Mouse (Mus musculus) right cerebral cortex, postnatal 25 days (tissue): ENCODE measurements around the gene Eif2s3x.
"Not testable (repeated sequence)": the region's sequence is repeated elsewhere in the genome, so short reads cannot be mapped to it uniquely, and the experiment has no call there.

ENCODE experiments used
- DNase-seq: peaks from one replicate; pipeline ENCODE4 v3.0.0; 2022

Eif2s3x gene

DNA sequence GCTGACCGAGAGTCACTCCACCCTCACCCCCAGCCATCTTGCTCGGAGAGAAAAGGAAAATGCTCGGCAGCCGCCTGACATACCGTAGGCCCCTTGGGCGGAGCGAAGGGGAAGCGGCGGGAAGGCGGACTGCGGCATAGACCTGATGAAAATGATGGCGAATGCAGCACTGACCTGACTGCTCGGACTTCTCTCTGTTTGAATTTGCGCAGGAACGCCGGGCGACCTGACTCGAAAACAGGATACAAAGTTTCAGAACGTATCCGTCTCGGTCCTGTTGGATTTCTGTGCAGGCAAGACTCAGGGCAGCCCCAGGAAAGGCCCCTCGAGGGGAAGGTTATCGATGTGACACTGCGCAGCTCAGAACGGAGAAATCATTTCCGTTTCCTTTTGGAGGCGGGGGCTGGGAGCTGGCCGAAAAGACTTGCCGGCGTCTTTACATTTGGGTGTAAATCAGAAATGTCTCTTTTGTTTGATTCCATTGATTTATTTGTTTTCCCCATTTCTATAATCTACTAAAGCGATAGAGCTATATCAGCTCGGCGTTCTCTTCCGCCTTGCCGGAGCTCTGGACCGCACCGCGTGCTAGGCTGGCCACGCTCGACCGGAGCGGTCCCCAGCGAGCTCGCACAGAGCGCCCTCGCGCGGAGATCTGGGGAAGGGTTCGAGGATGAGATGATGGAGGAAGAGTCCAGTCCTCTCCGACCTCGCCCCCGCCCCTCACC, at the start of gene Eif2s3x:
Gene Eif2s3x (minus strand): TSS at position 266 of the 725 bp plus-strand sequence.
- DNase-seq, result peak; percentile 77

DNA sequence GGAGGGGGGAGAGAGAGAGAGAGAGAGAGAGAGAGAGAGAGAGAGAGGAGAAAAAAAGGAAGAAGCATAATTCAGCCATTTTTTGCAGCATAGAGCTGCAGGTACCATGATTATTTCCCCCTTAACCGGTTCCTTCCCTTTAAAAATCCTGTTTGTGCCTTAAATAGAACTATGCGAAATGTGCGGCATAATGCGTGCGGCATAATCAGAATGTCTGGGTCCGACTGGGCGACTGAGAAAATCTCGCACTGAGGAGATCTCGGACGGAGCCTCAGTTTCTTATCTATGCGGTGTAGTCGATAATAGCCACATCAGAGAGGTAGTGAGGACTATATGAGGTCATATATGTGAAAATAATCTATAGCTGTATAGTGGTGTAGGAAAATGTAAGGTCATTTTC, 22.9 kb upstream of the Eif2s3x start:
- DNase-seq, result no peak

DNA sequence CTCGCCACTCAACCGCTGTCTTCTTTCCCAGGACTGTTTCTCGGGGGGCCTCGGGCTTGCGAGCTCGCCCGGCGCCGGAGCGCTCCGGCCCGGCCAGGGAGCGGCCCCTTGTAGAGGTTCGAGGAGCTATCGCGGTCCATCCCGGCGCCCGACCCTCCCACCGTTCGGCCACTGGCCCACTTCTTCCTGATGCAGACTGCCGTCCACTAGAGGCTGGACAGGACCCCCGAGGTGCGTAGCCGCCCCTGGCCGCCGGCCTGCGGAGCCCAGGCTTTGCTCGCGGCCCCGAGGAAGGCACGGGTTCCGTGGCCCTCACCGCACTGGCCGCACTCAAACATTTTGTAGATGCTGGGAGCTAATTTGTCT, 22.5 kb upstream of the Eif2s3x start:
- DNase-seq, result peak; percentile 15

DNA sequence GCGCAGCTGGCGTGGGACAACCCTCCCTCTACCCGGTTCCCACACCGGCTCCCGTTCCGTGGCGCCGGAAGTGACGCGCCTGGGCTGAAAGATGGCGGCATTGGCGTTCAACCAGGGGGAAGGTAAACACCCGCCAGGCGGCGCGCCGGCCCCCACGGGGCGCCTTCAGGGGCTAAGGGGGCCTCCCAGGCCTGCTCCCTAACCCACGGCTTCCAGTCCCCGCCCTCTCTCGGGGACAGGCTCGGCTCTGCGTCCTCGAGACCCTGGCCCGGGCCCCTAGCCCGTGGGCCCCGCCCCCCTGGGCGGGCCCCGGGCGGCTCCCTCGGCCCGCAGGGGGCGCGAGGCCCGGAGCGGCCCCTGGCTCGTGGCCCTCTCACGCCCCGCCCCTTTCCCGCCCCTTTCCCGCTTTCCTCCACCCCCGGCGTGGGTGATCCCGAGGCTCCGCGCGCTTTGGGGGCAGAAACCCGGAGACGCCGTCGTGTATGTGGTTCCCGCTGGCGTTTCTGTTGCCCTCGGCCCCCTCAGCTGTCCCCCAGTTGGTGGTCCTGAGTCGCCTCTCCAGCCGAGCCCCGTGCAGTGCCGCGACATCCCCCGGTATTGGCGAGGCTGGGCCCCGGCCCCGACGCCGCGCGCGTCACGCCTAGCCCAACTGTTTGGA, 22.0 kb upstream of the Eif2s3x start, which contains the start of gene Klhl15:
Gene Klhl15 (plus strand): TSS at position 68 of the 658 bp plus-strand sequence.
- peak; percentile 78 for DNase-seq

DNA sequence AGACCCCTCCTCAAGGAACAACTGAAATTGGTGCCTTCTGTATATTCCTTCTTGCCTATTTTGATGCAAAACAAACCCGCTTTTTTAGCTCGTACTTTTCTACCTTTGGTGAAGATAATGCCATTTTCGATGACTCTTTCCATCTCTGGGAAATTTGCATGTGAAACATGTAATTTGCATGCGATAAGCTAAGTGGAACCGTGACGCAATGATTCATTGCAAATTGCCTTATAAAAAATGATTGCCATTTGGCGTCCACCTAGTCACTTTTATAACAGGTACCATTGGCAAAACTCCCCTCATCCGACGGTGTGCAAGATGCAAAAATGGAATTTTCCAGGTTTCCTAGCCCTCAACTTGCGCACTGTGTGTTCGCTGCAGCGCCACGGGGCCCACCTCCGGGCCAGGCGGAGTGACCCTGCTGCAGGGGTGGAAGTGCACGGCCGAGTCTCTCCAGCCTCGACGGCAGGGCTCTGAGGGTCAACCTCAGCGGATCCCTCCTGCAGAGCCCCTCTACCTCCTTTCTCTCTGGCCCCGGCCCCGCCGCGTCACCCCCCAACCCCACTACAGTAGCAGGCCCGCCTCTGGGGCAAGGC, 21.4 kb upstream of the Eif2s3x start:
- DNase-seq, result no peak

DNA sequence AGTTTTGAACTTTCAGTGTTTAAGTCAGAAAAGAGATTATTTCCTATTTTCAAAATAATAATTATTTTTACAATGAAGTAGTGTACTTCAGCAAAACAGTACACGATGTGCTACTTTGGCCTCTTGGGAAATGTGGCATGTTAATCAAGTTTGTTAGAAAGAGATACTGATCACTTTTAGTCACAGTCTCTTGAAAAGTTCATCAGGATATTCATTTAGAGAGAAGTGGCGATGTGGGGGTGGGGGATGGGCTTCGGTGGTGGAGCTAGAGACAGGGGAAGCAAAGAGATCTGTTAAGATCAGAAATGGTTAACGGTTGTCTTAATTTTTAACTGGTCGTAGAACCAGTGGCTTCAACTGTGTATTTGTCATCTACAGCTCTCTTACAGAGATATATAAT, 20.8 kb upstream of the Eif2s3x start:
- DNase-seq, result no peak

DNA sequence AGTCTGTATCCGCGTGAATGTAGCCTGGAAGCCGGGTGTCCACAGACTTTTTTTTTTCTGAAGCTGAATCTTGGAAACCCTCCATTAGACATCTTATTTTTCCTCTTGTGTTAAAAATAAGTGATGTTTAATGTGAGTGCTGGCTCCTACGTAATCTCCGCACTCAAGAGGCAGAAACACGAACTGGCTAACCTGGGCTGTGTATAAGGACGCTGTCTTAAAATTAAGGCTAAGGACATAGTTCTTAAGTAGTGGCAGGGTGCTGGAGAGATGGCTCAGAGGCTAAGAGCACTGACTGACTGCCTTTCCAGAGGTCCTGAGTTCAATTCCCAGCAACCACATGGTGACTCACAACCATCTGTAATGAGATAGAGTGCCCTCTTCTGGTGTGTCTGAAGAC, 722 bp upstream of the Eif2s3x start:
- no peak for DNase-seq

DNA sequence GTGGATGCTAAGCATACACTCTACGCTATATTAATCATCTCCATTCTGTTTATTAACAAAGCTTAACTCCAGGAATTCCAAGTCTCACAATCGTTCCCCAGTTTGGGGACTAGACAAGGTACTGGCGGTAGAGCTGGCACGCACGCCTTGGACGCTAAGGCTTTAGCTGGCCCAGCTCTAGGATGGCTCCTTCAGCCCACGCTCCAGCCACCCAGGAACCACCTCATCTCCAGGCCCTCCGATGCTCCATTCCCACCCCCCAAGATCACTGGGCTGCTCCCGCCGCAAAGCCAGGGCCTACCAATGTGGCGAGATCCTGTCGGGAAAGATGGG, 432 bp downstream of the Eif2s3x start:
- DNase-seq, result no peak

DNA sequence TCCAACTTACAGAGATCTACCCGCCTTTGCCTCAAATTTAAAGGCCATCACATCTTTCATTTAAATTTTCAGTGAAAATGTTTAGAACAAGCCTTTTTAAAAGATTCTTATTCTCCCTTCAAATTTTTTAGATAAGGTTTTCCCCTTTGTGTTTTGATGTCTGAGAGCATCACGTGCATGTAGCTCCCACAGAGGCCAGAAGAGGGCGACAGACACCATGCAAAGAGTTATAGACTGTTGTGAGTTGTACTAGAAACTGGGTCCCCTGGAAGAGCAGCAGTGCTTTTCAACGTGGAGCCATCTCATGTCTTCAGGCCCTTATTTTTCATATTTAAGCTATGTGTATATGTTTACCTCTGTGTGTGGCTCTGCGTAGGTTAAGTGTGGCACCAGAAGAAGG, 14.9 kb downstream of the Eif2s3x start:
- DNase-seq, result no peak

DNA sequence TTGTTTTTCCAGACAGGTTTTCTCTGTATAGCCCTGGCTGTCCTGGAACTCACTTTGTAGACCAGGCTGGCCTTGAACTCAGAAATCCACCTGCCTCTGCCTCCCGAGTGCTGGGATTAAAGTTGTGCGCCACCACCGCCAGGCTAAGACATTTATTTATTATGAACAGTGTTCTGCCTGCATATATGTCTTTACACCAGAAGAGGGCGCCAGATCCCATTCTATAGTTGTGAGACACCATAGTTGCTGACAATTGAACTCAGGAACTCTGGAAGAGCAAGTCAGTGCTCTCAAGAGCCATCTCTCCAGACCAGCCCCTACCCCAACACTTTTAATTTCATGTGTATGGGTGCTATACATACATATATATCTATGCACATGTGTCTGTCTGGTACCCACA, 18.8 kb downstream of the Eif2s3x start:
- not testable (repeated sequence) for DNase-seq

DNA sequence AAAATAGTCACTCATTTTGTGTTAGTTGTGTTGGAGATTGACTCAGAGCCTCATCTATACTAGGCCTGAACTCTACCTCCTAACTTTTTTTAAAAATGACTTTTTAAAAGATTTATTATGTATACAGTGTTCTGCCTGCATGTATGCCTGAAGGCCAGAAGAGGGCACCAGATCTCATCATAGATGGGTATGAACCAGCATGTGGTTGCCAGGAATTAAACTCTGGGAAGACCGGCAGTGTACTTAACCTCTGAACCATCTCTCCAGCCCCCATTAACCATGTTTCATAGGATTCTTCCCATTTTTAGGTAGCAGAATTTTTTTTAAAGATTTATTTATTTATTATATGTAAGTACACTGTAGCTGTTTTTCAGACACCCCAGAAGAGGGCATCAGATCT, 27.5 kb downstream of the Eif2s3x start:
- no peak for DNase-seq

DNA sequence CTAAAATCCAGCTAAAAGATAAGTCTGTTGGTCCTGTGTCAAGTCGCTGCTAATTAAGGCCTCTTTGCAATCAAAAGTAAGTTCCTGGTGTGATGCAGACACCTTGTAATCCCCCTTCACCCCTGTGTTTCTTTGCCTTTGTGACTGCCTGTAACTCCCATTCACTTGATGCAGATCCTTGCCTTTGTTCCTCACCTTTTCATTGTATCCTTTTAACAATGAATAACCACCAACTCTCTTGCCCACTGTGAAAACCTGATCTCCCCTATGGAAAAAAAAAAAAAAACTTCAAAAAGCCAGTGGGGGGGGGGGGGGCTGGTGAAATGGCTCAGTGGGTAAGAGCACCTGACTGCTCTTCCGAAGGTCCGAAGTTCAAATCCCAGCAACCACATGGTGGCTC, 28.8 kb downstream of the Eif2s3x start:
- no peak for DNase-seq

DNA sequence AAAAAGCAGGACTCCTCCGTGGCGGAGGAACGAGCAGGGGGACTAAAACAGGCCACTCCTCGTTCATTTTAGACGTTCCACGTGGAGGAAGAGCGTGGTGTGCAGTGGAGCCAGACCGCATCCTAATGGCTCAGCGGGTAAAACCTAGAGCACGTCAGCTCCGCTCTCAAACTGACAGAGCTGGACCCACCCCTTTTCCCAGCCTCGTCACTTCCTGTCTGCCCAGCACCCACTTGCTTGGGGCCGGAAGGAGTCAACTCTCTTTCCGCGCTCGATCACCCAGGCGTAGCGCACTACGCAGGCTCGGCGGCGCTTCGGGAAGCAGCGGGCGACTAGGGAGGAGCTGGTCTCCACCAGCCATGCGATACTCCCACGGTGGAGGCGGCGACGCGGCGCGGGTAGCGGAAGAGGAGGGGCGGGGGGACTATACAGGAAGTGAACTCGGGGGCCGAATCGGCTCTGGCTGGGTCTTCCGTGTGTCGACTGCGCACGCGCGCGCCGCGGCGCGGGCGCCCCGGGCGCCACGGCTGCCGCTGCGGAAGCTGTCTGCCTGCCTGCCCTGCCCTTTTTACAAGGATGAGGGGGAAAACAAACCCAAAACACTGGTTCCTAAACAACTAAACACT, 34.8 kb downstream of the Eif2s3x start:
- DNase-seq, result peak; percentile 93

DNA sequence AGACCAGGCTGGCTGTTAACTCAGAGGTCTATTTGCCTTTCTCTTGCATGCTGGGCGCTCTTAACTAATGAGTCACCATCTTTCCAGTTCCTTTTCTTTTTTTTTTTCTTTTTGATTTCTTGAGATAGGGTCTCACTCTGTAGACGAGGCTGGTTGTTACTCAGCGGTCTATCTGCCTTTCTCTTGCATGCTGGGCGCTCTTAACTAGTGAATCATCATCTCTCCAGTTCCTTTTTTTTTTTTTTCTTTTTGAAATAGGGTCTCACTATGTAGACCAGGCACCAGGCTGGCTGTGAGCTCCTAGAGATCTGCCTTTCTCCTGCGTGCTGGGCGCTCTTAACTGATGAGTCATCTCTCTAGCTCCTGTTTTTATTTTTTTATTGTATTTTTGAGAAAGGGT, 43.3 kb downstream of the Eif2s3x start:
- no peak for DNase-seq

DNA sequence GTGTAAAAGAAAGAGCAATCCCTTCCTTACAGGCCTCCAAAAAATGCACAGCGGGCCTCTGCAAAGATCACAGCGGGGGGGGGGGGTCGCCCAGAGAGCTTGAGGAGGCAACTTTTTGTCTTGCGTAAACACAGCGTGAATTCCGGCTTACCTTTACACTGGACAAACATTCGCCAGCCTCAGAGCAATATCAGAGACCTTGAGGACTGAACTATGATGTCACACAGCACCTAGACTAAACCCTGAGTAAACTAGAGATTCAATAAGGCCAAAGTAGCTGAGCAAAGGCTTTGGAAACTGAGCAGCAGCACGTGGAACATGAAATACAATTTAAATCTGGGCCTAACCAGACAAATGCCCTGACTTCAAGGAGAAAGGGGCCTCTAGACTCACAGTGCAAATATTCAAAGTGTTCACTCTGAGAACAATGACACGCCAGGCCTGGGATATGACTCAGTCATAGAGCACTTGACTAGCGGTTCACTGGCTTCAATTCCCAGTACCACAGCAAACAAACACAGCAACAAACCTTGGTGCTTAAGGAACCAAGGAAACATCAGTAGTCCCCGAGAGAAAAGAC, 60.3 kb downstream of the Eif2s3x start:
- DNase-seq, result no peak

DNA sequence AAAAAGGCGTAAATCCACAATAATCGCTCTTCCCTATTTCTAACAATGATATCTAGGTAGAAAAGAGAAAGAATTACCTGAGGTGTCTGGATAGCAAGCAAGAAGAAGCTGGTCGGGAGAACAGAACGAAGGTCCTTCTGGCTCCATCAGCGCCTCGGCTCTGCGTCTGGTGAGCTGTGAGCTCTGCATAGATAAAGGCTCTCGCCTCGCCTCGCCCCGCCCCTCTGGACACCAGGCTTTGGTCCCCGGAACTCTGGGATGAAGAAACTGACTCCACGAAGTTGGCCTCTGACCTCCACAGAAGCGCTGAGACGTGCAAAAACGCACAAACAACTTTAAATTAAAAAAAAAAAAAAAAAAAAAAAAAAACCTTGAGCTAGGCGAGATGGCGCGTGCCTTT, 62.2 kb downstream of the Eif2s3x start:
- no peak for DNase-seq

DNA sequence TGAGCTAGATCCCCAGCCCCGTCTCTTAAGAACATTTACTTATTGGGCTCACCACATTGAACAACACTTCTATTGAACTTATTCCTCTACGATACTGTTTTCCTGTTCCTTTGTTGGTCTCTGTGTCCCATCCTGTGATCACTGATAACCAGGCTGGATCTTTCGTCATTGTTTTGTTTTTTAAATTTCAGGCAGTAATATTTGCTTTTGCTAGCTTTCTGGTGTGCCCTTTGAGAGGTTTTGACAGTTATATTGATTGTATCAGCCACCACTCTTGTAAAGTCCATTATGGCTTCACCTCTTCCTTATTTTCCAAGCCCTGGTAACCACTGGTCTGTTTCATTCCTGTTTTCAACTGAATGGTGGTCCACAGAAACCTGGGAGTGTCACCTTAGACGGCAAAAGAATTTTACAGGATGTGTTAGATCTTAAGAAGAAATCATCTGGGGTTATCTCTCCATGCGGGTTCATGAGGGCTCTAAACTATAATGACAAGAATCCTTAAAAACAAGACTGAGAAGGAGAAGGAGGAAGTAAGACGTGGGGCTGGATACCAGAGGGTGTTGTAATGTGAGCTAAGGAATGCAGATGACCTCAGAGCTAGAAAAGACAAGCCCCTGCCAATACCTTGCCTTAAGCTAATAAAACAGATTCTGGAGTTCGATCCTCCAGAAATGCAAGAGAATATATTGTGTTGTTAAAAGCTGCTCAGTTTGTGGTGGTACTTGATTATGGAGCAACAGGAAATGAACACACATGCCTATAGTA, 70.5 kb downstream of the Eif2s3x start:
- DNase-seq, result no peak

DNA sequence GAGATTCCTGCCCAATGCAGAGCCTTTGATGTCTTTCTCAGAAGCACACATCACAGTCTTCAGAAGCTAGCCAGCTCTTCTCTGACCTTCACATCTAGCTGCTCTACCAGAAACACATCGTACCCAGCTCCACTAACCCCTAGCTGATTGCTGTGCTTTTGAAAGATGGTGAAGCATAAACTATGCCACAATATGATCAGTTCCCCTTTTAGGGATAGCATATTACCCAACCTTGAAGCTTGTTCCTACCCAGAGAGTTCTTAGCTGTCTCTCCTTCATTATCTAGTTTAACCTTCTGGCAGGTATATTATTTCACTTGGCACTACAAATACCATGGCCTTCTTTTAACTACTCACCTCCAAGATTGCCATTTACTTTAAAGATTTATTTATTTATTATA, 72.6 kb downstream of the Eif2s3x start:
- no peak for DNase-seq
